Mouse (Mus musculus) heart, adult 2 months (tissue): ENCODE results near the gene Pdcd11.

Source experiments
- CTCF ChIP-seq: fragments of 200-600 bp; IDR thresholded peaks from 2 replicates; pipeline ENCODE4 v1.8.1; 2022; ENCODE audit warnings: antibody characterized with exemption, mild to moderate bottlenecking, moderate library complexity
- EP300 ChIP-seq: fragments of 200-500 bp; IDR thresholded peaks from 2 replicates; pipeline ENCODE4 v1.6.1; 2011; ENCODE audit warnings: low read depth, low read length, control low read depth; ENCODE audit not compliant: insufficient read depth
- POLR2A ChIP-seq: fragments of 200-500 bp; IDR thresholded peaks from 2 replicates; pipeline ENCODE4 v1.6.1; 2011; ENCODE audit warnings: mild to moderate bottlenecking, low read depth, low read length, control low read depth; ENCODE audit not compliant: insufficient read depth

DNA sequence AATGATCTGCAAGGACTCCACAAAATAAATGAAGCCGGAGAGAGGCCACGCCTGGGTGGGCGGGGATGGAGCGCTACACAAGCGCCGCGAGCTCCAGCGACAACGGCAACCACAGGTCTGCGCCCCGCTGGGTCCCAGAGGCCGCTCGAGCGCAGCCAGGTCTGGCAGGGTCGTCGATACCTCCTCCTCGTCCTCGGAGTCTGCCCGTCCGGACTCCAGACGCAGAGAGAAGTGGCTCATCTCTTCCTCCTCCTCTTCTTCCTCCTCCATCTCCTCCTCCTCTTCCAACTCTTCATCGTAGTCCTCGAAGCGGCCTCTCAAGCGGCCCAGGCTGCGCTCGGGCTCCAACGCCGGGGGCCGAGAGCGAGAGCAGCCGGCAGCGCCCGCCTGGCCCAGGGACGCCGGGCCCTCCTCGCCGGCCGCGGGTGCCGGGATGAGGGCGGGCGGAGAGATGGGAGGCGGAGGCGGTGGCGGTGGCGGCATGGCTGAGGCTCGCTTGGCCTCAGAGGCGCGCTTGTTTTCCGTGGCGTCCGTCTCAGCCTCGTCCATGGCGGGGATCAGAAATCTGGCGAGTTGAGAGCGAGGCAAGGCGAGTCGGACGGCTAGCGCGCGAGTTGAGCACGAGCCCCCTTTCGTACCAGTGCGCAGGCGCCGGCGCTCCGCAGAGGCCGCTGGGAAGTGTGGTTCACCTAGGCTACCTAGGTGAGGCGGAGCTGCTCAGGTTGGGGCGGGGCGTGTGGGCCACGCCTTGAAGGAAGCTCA lies 40.1 kb upstream of the Pdcd11 start, which contains the start of gene Pcgf6:
- TF ChIP-seq EP300, result no peak
- TF ChIP-seq CTCF, result no peak
- no peak for TF ChIP-seq POLR2A
